Mouse (Mus musculus): ENCODE measurements at regions not wholly inside any gene's neighbourhood (a gene's known extent, or its start where the extent isn't known, plus 50 kb on each side); places are given as distances from the start of the nearest gene placed in this dataset.

GRCm38 (mm10) chr5:91792732-91793131 lies 170.1 kb downstream of the Rchy1 start:
- H3K36me3 ChIP-seq (ENCODE audit: insufficient read depth) = no peaks in the 10 kb centered on the region
- no peaks in the 10 kb centered on the region for H3K9me3 ChIP-seq (ENCODE audit: low read length)
- no peaks in the 10 kb centered on the region for H3K4me1 ChIP-seq (ENCODE audit: insufficient read depth)
- DNase-seq = no peak
- no peak overlapping the region for H3K4me3 ChIP-seq (ENCODE audit: low read depth, low read length)
- H3K9ac ChIP-seq = no peak overlapping the region
- TF ChIP-seq CTCF (IDR thresholded peaks at IDR 0.05; ENCODE audit: low read depth) = no peak
- H3K27me3 ChIP-seq (ENCODE audit: insufficient read depth, low read length) = no peaks in the 10 kb centered on the region
- WGBS = 83% methylated on average over 6 of the region's 6 CpGs
- H3K4me2 ChIP-seq (ENCODE audit: low read depth) = no peak overlapping the region
- H3K27ac ChIP-seq (ENCODE audit: low read depth, low read length) = no peak overlapping the region
- no peak for ATAC-seq

- WGBS = 40% methylated on average over 2 of the region's 2 CpGs
Observed at GRCm38 (mm10) chr5:91790412-91790811, 172.5 kb downstream of the Rchy1 start.

GRCm38 (mm10) chr5:91783966-91784365 lies 178.9 kb downstream of the Rchy1 start:
- WGBS = 86% methylated on average over 8 of the region's 8 CpGs

More at GRCm38 (mm10) chr5:91790412-91790811, 172.5 kb downstream of the Rchy1 start:
- H3K9me3 ChIP-seq (ENCODE audit: low read length) = no peaks in the 10 kb centered on the region
- no peaks in the 10 kb centered on the region for H3K36me3 ChIP-seq (ENCODE audit: insufficient read depth)
- ATAC-seq (no peak), DNase-seq (no peak)
- H3K4me3 ChIP-seq (ENCODE audit: low read depth, low read length) = no peak overlapping the region
- no peak overlapping the region for H3K27ac ChIP-seq (ENCODE audit: low read depth, low read length)
- H3K4me1 ChIP-seq (ENCODE audit: insufficient read depth) = no peaks in the 10 kb centered on the region
- H3K4me2 ChIP-seq (ENCODE audit: low read depth) = no peak overlapping the region
- H3K27me3 ChIP-seq (ENCODE audit: insufficient read depth, low read length) = no peaks in the 10 kb centered on the region
- no peak for TF ChIP-seq CTCF (IDR thresholded peaks at IDR 0.05; ENCODE audit: low read depth)
- no peak overlapping the region for H3K9ac ChIP-seq

GRCm38 (mm10) chr5:91776971-91777370 lies 185.9 kb downstream of the Rchy1 start:
- DNase-seq = no peak
- Histone ChIP-seq H3K27me3 (ENCODE audit: insufficient read depth, low read length) (no peaks in the 10 kb centered on the region), H3K4me2 (ENCODE audit: low read depth) (no peak overlapping the region), H3K9me3 (ENCODE audit: low read length) (no peaks in the 10 kb centered on the region), H3K27ac (ENCODE audit: low read depth, low read length) (no peak overlapping the region), H3K4me1 (ENCODE audit: insufficient read depth) (no peaks in the 10 kb centered on the region), H3K4me3 (ENCODE audit: low read depth, low read length) (no peak overlapping the region), H3K36me3 (ENCODE audit: insufficient read depth) (no peaks in the 10 kb centered on the region), H3K9ac (no peak overlapping the region)
- no peak for ATAC-seq
- no peak for TF ChIP-seq CTCF (IDR thresholded peaks at IDR 0.05; ENCODE audit: low read depth)

More at GRCm38 (mm10) chr5:91783966-91784365, 178.9 kb downstream of the Rchy1 start:
- Histone ChIP-seq H3K4me3 (ENCODE audit: low read depth, low read length) (no peak overlapping the region), H3K27me3 (ENCODE audit: insufficient read depth, low read length) (no peaks in the 10 kb centered on the region), H3K9me3 (ENCODE audit: low read length) (no peaks in the 10 kb centered on the region), H3K9ac (no peak overlapping the region), H3K4me2 (ENCODE audit: low read depth) (no peak overlapping the region), H3K4me1 (ENCODE audit: insufficient read depth) (no peaks in the 10 kb centered on the region), H3K27ac (ENCODE audit: low read depth, low read length) (no peak overlapping the region), H3K36me3 (ENCODE audit: insufficient read depth) (no peaks in the 10 kb centered on the region)
- no peak for DNase-seq
- ATAC-seq = no peak
- no peak for TF ChIP-seq CTCF (IDR thresholded peaks at IDR 0.05; ENCODE audit: low read depth)

- H3K9me3 ChIP-seq (ENCODE audit: low read length) = no peaks in the 10 kb centered on the region
- TF ChIP-seq CTCF (IDR thresholded peaks at IDR 0.05; ENCODE audit: low read depth) = no peak
- no peaks in the 10 kb centered on the region for H3K36me3 ChIP-seq (ENCODE audit: insufficient read depth)
- H3K9ac ChIP-seq = no peak overlapping the region
- no peaks in the 10 kb centered on the region for H3K4me1 ChIP-seq (ENCODE audit: insufficient read depth)
- H3K27me3 ChIP-seq (ENCODE audit: insufficient read depth, low read length) = no peaks in the 10 kb centered on the region
- 83% methylated on average over 3 of the region's 3 CpGs for WGBS
- DNase-seq = no peak
- no peak overlapping the region for H3K27ac ChIP-seq (ENCODE audit: low read depth, low read length)
- no peak for ATAC-seq
- no peak overlapping the region for H3K4me2 ChIP-seq (ENCODE audit: low read depth)
- H3K4me3 ChIP-seq (ENCODE audit: low read depth, low read length) = no peak overlapping the region
Observed at GRCm38 (mm10) chr5:91774065-91774464, 188.8 kb downstream of the Rchy1 start.

- Histone ChIP-seq H3K9me3 (ENCODE audit: low read length) (no peaks in the 10 kb centered on the region), H3K9ac (no peak overlapping the region), H3K4me1 (ENCODE audit: insufficient read depth) (0 out of 2 replicates have a peak, but pooled peaks cover 3% of the 10 kb centered on the region), H3K27me3 (ENCODE audit: insufficient read depth, low read length) (no peaks in the 10 kb centered on the region), H3K27ac (ENCODE audit: low read depth, low read length) (no peak overlapping the region), H3K36me3 (ENCODE audit: insufficient read depth) (no peaks in the 10 kb centered on the region), H3K4me2 (ENCODE audit: low read depth) (no peak overlapping the region), H3K4me3 (ENCODE audit: low read depth, low read length) (no peak overlapping the region)
- peak; percentile 32; the same call in 1 of the 2 replicates for ATAC-seq
- TF ChIP-seq CTCF (IDR thresholded peaks at IDR 0.05; ENCODE audit: low read depth) = no peak
- DNase-seq = no peak
- 46% methylated on average over 7 of the region's 7 CpGs for WGBS
Observed at GRCm38 (mm10) chr5:91767886-91768285, 195.0 kb downstream of the Rchy1 start.

- Histone ChIP-seq H3K4me1 (ENCODE audit: insufficient read depth) (0 out of 2 replicates have a peak, but pooled peaks cover 3% of the 10 kb centered on the region), H3K9ac (no peak overlapping the region), H3K27ac (ENCODE audit: low read depth, low read length) (no peak overlapping the region), H3K27me3 (ENCODE audit: insufficient read depth, low read length) (no peaks in the 10 kb centered on the region), H3K4me2 (ENCODE audit: low read depth) (no peak overlapping the region), H3K36me3 (ENCODE audit: insufficient read depth) (no peaks in the 10 kb centered on the region), H3K4me3 (ENCODE audit: low read depth, low read length) (no peak overlapping the region), H3K9me3 (ENCODE audit: low read length) (no peaks in the 10 kb centered on the region)
- DNase-seq = no peak
- no peak for TF ChIP-seq CTCF (IDR thresholded peaks at IDR 0.05; ENCODE audit: low read depth)
- no peak for ATAC-seq
- WGBS = 55% methylated on average over 10 of the region's 10 CpGs
Observed at GRCm38 (mm10) chr5:91767060-91767459, 195.8 kb downstream of the Rchy1 start.

Data from forebrain, postnatal 0 days (tissue).